Mouse (Mus musculus) neural tube, embryonic 15.5 days (tissue): Measurements from ENCODE around the gene Gldn. TPM values are rescaled to one million over a fixed set of nuclear protein-coding genes. Genes with fewer than 3 reads are reported as not detected.

Experiments
- ATAC-seq: fragments of 200-750 bp; cut with Nextera tagmentation; 2 replicates; pipeline ENCODE4 v1.8.0; 2017; ENCODE audit warnings: mild to moderate bottlenecking, moderate TSS enrichment, moderate library complexity; ENCODE audit not compliant: low FRiP score
- H3K27ac ChIP-seq: fragments of 300-500 bp; sonication (generic); replicated peaks from 2 replicates; pipeline ENCODE4 v1.5.1; 2015; ENCODE audit warnings: mild to moderate bottlenecking, inconsistent platforms
- H3K27me3 ChIP-seq: fragments of 300-500 bp; sonication (generic); replicated peaks from 2 replicates; pipeline ENCODE4 v1.6.1; 2015; ENCODE audit warnings: inconsistent platforms
- H3K36me3 ChIP-seq: fragments of 300-500 bp; sonication (generic); 2 replicates; pipeline ENCODE4 v1.6.1; 2015; ENCODE audit warnings: inconsistent platforms
- H3K4me1 ChIP-seq: fragments of 300-500 bp; sonication (generic); 2 replicates; pipeline ENCODE4 v1.6.1; 2015; ENCODE audit warnings: inconsistent platforms
- H3K4me2 ChIP-seq: fragments of 300-500 bp; sonication (generic); 2 replicates; pipeline ENCODE4 v1.6.1; 2015; ENCODE audit warnings: inconsistent platforms, mild to moderate bottlenecking, moderate library complexity
- H3K4me3 ChIP-seq: fragments of 300-500 bp; sonication (generic); replicated peaks from 2 replicates; pipeline ENCODE4 v1.5.1; 2015; ENCODE audit warnings: mild to moderate bottlenecking, inconsistent platforms
- H3K9ac ChIP-seq: fragments of 300-500 bp; sonication (generic); replicated peaks from 2 replicates; pipeline ENCODE4 v1.6.1; 2015; ENCODE audit warnings: mild to moderate bottlenecking, inconsistent platforms
- H3K9me3 ChIP-seq: fragments of 300-500 bp; sonication (generic); replicated peaks from 2 replicates; pipeline ENCODE4 v1.6.1; 2016; ENCODE audit warnings: inconsistent platforms
- WGBS: fragments of 180-500 bp; shearing (Covaris S2); methylation state at CpG from one replicate; pipeline ENCODE4 v1.1.7; 2015; ENCODE audit warnings: mixed read lengths; 5-methylcytosine and 5-hydroxymethylcytosine counted together
- polyA plus RNA-seq: library from polyadenylated mRNA; unstranded; fragments of >200 nt; fragmentation: Nextera tagmentation; extraction: Ambion mirVana; gene quantifications from 2 replicates; pipeline ENCODE4 v1.2.1, GENCODE M21; 2015

Gene Gldn
- 0.19 and 0.37 TPM in 2 replicates for polyA plus RNA-seq

DNA sequence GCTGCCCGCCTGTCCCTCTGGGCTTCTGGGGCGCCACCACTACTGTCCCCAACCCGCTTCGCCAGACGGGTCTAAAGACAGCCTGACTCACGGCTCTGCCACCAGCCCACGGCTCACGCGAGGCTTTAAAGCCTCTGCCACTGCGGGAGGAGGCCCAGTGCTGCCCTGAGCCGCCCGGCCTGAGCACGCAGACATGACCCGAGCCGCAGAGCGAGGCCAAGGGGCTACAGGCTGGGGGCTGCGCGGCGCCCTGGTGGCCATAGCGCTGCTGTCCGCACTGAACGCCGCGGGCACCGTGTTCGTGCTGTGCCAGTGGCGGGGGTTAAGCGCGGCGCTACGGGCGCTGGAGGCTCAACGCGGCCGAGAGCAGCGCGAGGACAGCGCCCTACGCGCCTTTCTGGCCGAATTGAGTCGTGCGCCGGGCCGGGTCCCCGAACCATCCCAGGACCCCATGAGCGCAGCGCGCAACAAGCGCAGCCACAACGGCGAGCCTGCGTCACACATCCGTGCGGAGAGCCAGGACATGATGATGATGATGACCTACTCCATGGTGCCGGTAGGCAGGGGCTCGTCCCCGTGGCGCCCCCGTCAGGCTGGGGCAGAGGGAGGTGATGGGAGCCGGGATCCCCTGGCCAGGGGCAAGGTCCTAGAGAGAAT is at the start of gene Gldn:
TSS of gene Gldn (plus strand) at position 156 of the 657 bp plus-strand sequence.
- H3K27ac ChIP-seq: no peak within 1 kb of the TSS
- H3K4me1 ChIP-seq: peaks cover 10% of the 10 kb centered on the region
- H3K36me3 ChIP-seq: no peaks in the 10 kb centered on the region
- peak within 1 kb of the TSS; percentile 49 for H3K4me3 ChIP-seq
- H3K4me2 ChIP-seq: peak within 1 kb of the TSS; percentile 98
- peaks cover 20% of the 10 kb centered on the region for H3K27me3 ChIP-seq
- peak; percentile 45; the same call in 1 of the 2 replicates for ATAC-seq
- no peaks in the 10 kb centered on the region for H3K9me3 ChIP-seq
- H3K9ac ChIP-seq: peak within 1 kb of the TSS; percentile 61
- 2% methylated on average over 61 of the region's 61 CpGs for WGBS

DNA sequence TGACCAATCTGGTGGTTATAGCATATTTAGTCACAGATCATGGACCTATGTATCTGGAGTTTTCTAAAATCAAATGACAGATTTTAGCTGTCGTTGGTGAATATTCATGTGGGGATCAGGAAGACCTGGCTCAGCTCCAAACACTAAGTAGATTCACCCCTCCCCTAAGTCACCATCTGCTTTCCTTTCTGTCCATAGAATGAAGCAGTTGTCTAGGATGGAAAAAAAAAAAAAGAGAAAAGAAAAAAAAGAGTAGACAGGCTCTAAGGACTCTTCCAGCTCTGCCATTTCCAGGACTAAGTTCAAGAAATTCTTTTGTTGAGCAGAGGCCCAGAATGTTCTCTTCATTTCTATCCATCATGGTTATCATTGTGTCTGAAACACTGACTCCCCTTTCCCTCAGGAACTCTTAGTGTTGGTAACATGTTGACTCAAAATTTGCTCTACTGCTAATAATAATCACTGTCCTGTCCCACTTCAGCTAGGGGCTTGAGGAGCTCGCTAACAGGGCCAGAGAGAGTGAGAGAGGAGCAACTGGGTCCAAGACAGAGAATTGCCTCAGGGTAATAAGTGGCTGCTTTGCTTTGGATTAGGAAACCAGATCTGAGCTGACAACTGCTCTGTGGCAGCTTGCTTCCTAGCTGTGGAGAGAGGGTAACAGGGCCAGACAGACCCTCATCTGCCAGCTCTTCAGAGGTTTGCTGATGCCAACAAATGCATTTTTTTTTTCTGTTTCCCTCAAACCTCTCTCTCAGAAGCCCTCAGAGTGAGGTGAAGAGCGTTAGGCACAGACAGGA is 41.2 kb upstream of the Gldn start:
- Histone ChIP-seq H3K4me2 (no peak overlapping the region), H3K27ac (0 out of 2 replicates have a peak overlapping the region, but pooled peaks have one; percentile 33), H3K9ac (no peak overlapping the region), H3K9me3 (no peaks in the 10 kb centered on the region), H3K4me1 (no peaks in the 10 kb centered on the region), H3K27me3 (no peaks in the 10 kb centered on the region), H3K4me3 (no peak overlapping the region), H3K36me3 (no peaks in the 10 kb centered on the region)
- WGBS: 60% methylated on average over 3 of the region's 3 CpGs
- no peak for ATAC-seq

DNA sequence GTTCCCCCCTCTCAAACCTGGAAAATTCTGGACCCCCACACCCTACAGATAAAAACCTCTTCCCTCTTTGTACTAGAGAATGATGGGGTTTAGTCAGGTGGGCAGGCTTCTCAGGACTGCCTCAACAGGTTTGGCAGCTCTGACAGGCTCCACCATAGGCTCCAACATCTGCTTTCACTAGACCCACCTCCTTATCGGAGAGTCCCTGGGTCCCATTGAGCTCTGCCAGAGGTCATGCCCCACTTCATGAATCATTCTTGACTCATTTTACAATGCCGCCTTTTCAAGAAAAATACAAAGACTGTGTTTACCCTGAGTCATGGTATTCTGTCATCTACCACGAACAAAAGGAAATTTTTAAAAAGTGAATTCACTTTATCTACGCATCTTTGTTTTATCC is 21.5 kb upstream of the Gldn start:
- no peak overlapping the region for H3K9ac ChIP-seq
- H3K9me3 ChIP-seq: no peaks in the 10 kb centered on the region
- H3K4me3 ChIP-seq: no peak overlapping the region
- no peaks in the 10 kb centered on the region for H3K27me3 ChIP-seq
- no peak overlapping the region for H3K27ac ChIP-seq
- no peak for ATAC-seq
- H3K4me2 ChIP-seq: no peak overlapping the region
- H3K4me1 ChIP-seq: no peaks in the 10 kb centered on the region
- WGBS: 60% methylated on average over 4 of the region's 4 CpGs
- no peaks in the 10 kb centered on the region for H3K36me3 ChIP-seq

DNA sequence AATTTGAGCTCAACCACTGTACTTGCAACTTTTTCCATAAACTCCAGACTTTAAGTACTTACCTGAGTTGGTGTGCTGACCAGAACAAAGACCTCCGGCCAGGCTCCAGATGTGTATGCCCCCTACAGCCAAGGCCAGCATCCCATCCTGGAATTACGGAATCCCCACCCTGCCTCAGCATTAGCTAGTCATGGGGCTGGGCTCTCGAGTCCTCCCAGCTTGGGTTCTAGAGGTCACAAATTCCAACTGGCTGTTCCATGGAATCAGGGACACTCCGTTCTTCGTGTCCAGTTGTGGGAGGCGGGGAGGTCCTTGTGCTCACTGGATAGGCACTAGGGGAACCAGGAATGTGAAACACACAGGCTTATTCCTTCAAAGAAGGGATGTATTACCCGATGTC is 18.3 kb upstream of the Gldn start, which contains the start of gene Cyp19a1:
TSS of gene Cyp19a1 (minus strand) at position 101 of the 400 bp plus-strand sequence.
- WGBS: 93% methylated on average over 7 of the region's 7 CpGs
- ATAC-seq: no peak
- no peak within 1 kb of the TSS for H3K27ac ChIP-seq
- no peak within 1 kb of the TSS for H3K9ac ChIP-seq
- H3K4me3 ChIP-seq: no peak within 1 kb of the TSS
- H3K27me3 ChIP-seq: no peaks in the 10 kb centered on the region
- no peaks in the 10 kb centered on the region for H3K4me1 ChIP-seq
- no peak within 1 kb of the TSS for H3K4me2 ChIP-seq
- H3K36me3 ChIP-seq: no peaks in the 10 kb centered on the region
- H3K9me3 ChIP-seq: no peaks in the 10 kb centered on the region

DNA sequence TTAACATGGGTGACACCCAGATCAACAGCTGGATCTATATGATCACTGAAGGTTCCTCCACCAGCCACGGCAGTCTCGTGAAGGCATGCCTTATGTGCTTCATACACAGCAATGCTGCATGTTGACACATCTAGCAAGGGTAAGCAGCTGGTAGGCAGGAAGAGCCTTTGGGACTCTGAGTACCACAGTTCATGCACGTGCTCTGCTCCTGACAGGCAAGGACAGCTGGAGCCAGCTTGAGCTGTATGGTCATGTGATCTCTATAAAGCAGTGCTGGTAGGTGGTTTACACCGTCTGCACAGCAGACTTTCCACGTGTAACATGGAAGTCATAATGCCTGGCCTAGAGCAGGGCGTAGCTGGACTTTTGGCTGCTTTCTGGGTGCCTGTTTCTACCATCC is 16.3 kb upstream of the Gldn start:
- no peak overlapping the region for H3K27ac ChIP-seq
- H3K4me1 ChIP-seq: peaks cover 3% of the 10 kb centered on the region; the same call in 1 of the 2 replicates
- H3K9me3 ChIP-seq: no peaks in the 10 kb centered on the region
- no peak overlapping the region for H3K9ac ChIP-seq
- 78% methylated on average over 6 of the region's 6 CpGs for whole genome bisulfite sequencing
- no peak overlapping the region for H3K4me3 ChIP-seq
- no peak overlapping the region for H3K4me2 ChIP-seq
- ATAC-seq: no peak
- no peaks in the 10 kb centered on the region for H3K27me3 ChIP-seq
- no peaks in the 10 kb centered on the region for H3K36me3 ChIP-seq

DNA sequence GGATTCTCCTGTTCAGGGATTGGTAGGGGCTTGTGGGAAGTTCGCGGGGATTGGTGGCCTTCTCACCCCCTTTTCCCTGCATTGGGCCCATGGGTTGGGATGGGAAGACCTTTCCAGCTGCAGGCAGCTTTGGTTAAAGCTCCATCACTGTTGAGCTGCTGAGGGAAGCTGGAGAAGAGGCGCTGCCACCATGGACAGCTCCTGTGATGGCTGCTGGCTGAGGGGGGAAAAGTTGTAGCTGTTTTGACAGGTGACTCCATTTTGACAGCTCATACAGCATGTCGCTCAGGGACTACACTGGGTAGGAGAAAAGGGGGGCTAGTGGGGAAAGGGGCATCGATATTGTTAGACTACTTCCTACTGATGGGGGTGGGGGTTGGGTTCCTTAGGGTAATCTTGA is 15.4 kb upstream of the Gldn start:
- ATAC-seq: no peak
- 50% methylated on average over 5 of the region's 5 CpGs for WGBS
- no peaks in the 10 kb centered on the region for H3K27me3 ChIP-seq
- H3K9ac ChIP-seq: no peak overlapping the region
- H3K9me3 ChIP-seq: no peaks in the 10 kb centered on the region
- no peaks in the 10 kb centered on the region for H3K36me3 ChIP-seq
- no peak overlapping the region for H3K4me3 ChIP-seq
- no peak overlapping the region for H3K4me2 ChIP-seq
- peaks cover 3% of the 10 kb centered on the region; the same call in 1 of the 2 replicates for H3K4me1 ChIP-seq
- H3K27ac ChIP-seq: no peak overlapping the region

DNA sequence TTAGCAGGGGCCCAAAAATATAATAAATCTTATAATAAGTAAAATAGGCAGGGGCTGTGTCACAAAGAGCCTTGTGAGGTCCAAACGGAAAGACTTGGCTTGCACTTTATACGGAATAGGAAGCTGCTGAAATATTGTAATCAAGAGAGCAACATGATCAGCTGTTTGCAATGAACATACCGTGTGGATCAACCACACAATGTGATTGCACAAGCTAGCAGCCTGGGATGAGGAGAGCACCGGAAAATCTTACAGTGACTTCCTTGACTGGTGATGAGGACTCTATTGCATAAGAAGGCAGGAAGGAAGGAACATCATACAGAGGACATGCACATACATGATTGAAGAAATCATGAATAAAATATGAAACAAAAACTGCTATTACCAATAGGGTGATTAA is 11.0 kb upstream of the Gldn start:
- no peak overlapping the region for H3K4me3 ChIP-seq
- no peaks in the 10 kb centered on the region for H3K27me3 ChIP-seq
- H3K36me3 ChIP-seq: no peaks in the 10 kb centered on the region
- H3K4me2 ChIP-seq: no peak overlapping the region
- peaks cover 3% of the 10 kb centered on the region; the same call in 1 of the 2 replicates for H3K4me1 ChIP-seq
- H3K9me3 ChIP-seq: no peaks in the 10 kb centered on the region
- ATAC-seq: no peak
- H3K9ac ChIP-seq: no peak overlapping the region
- 90% methylated on average over 4 of the region's 4 CpGs for WGBS
- no peak overlapping the region for H3K27ac ChIP-seq

DNA sequence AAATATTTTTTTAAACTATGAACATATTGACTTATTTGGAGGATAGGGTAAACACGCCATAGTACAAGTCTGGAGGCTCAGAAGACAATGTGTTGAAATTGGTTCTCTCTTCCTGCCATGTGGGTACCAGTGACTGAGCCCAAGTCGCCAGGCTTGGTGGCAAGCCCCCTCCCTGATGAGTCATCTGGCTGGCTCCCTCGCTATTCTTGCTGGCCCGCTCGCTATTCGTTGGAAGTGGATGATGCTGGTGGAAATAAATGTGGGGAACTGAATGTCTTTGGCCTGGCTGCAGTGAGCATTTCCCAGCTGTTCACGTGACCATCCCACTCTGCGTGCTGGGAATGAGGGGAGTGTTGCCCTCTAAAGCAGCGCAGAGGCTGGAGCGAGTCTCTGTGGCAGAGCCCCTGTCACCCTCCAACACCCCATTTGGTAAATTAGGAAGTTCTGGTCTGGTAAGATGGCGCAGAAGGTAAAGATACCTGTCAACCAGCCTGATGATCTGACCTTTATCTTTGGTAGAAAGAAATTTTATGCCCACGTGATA is 7.2 kb upstream of the Gldn start:
- no peak overlapping the region for H3K9ac ChIP-seq
- no peak overlapping the region for H3K4me3 ChIP-seq
- 83% methylated on average over 12 of the region's 12 CpGs for WGBS
- no peaks in the 10 kb centered on the region for H3K4me1 ChIP-seq
- H3K27me3 ChIP-seq: no peaks in the 10 kb centered on the region
- no peak for ATAC-seq
- no peaks in the 10 kb centered on the region for H3K36me3 ChIP-seq
- no peaks in the 10 kb centered on the region for H3K9me3 ChIP-seq
- no peak overlapping the region for H3K27ac ChIP-seq
- no peak overlapping the region for H3K4me2 ChIP-seq

DNA sequence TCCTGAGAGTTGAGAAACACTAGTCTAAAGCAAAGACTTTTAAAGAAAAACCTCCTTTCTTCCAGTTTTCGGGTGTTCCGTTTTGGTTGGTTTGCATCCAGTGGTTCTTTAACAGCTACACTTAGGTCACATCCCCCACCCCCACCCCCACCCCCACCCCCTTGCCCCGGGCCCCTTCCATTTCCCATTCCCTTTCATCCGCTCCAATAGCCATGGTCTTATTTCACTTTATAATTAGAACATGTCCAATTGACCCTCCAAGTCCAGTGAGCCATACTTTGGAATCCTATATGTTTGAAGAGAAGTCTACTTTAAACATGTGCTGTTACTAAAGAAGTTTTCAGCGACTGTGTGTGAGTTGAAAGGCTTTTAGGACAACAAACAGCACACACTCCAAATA is 1.5 kb downstream of the Gldn start:
- Histone ChIP-seq H3K27me3 (peaks cover 20% of the 10 kb centered on the region), H3K4me1 (peaks cover 10% of the 10 kb centered on the region), H3K36me3 (no peaks in the 10 kb centered on the region), H3K27ac (no peak overlapping the region), H3K9ac (no peak overlapping the region), H3K9me3 (no peaks in the 10 kb centered on the region), H3K4me3 (no peak overlapping the region), H3K4me2 (no peak overlapping the region)
- ATAC-seq: no peak
- 58% methylated on average over 5 of the region's 5 CpGs for WGBS

DNA sequence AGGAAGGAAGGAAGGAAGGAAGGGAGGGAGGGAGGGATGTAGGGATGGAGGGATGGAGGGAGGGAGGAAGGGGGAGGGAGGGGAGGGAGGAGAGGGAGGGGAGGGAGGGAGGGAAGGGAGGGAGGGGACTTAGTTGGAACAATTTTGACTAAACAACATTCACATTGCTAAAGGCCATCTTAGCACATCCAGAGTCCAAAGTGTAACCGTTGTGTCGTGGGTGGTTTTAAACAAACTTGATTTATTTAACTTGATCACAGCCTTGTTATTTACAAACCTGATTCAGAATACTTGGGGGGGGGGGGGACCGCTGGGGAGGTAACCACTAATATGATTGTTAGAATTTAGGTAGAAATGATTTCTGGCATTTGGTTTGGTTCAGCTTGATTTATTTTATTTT is 13.1 kb downstream of the Gldn start:
- no peak overlapping the region for H3K4me2 ChIP-seq
- no peak overlapping the region for H3K27ac ChIP-seq
- H3K4me1 ChIP-seq: no peaks in the 10 kb centered on the region
- no peak for ATAC-seq
- H3K27me3 ChIP-seq: no peaks in the 10 kb centered on the region
- WGBS: 88% methylated on average over 3 of the region's 3 CpGs
- H3K9me3 ChIP-seq: no peaks in the 10 kb centered on the region
- H3K4me3 ChIP-seq: no peak overlapping the region
- H3K36me3 ChIP-seq: no peaks in the 10 kb centered on the region
- no peak overlapping the region for H3K9ac ChIP-seq

DNA sequence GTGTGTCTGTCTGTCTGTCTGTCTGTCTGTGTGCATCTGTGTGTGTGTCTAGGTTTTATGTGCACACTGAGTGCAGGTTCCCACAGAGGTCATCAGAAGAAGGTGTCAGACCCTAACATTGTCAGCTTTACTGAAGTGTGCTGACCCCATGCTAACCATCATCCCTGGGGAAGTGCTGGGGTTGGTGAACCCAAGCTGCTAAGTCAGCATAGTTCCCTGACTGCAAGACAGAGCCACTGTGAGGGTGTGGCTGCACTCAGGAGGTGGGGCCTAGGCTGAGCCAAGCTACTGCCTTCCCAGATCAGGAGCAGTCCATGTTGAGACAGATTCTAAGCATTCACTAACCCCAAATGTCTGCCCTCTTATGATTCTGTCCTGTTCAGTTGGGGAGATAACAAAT is 13.5 kb downstream of the Gldn start:
- no peaks in the 10 kb centered on the region for H3K27me3 ChIP-seq
- no peak overlapping the region for H3K9ac ChIP-seq
- no peaks in the 10 kb centered on the region for H3K4me1 ChIP-seq
- ATAC-seq: no peak
- H3K36me3 ChIP-seq: no peaks in the 10 kb centered on the region
- H3K4me2 ChIP-seq: no peak overlapping the region
- H3K27ac ChIP-seq: no peak overlapping the region
- no peak overlapping the region for H3K4me3 ChIP-seq
- no peaks in the 10 kb centered on the region for H3K9me3 ChIP-seq

DNA sequence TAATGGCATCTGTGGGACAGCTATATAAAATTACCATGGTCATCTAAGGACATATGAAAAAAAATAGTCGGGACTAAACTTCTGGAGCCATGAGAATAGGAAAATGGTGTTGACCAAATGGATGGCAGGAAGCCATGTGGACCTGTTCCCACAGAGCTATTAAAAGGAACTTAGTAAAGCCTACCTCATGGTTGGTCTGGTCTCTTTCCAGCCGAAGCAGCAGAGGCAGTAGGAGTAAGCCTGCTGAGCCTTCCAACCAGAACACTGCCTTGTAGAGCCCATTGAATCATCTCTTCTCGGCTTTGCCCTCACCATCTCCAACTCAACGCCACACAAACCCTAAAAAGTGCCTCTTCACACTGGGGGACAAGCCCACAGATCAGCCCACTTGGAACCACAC is 15.0 kb downstream of the Gldn start:
- Histone ChIP-seq H3K9ac (no peak overlapping the region), H3K4me3 (no peak overlapping the region), H3K4me1 (no peaks in the 10 kb centered on the region), H3K9me3 (no peaks in the 10 kb centered on the region), H3K36me3 (no peaks in the 10 kb centered on the region), H3K27ac (no peak overlapping the region), H3K4me2 (no peak overlapping the region), H3K27me3 (no peaks in the 10 kb centered on the region)
- 93% methylated on average over 4 of the region's 4 CpGs for WGBS
- no peak for ATAC-seq
